Mouse (Mus musculus): ENCODE measurements around the gene Fam71b.

Fam71b gene

DNA sequence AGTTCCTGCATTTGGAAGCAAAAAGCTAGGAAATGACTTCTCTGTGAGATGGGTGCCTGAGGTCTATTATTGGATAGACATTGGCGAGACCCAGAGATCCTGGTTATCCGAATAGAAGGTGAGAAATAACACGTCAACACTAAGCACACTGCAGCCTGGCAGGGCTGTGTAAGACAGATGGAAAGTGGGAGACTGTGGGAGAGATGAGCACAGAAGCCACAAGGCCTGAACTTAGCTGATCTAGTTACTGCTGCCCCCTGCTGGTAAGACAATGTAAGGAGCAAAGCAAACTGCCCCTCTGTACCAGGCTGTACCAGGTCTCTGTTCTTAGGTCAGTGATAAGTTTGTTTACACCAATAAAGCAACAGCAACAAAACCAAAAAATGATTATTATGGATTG, 34.8 kb downstream of the Fam71b start:
- DNase-seq (ENCODE audit: low spot score in 2 of 2): peak; percentile 18 to 51

DNA sequence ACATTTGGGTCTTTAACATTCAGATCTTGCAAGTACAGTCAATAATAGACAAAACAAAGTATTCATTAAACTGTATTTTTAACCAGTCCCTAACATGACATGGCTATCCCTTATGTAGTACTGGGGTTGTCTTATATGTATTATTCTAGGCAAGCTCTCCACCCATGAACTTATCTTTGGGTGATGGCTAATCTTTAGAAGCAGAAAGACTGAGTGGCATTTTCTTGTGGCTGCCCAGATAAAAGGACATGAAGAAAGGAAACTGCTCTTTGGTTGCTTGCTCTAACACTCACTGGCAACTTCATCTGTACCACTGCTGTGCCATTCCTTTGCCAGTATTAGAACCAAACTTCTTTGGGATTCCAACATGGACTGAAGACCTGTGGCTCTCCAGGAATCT, 39.0 kb downstream of the Fam71b start:
- no peak for DNase-seq (ENCODE audit: low spot score in 2 of 2)

DNA sequence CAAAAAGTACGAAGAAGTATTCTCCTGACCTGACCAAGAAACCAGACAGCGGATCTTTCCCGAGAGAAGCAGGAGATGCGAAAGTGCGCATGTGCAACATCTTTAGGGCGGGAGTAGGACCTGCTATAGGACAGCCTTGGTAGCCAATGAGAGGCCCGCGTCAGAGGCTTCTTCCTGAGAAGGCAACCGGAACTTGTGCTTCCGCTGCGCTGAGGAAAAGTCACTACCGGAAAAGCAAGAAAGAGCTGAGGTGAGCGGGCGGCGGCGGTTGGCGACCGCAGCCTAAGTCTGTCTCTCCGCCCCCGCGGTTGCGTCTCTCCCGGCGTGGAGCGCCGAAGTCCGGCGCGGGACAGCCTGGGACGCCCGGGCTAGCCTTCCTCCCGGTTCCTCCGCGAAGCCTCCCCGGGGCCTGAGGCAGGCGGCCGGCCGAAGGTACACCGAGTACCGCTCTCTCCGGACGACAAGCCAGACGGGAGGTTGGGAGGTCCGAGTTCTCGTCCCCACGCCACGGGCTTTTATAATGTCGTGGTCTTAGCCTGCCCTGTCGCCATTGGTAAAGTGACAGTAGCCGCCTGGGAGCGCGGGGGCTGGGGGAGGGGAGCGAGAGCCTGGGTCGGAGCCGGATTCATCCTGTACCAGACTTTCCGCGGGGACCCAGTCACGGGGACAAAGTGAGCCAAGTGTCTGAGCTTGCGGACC, 40.5 kb downstream of the Fam71b start, which contains the start of gene Med7:
Gene Med7 (plus strand): TSS at position 166 of the 699 bp plus-strand sequence.
- DNase-seq (ENCODE audit: low spot score in 2 of 2): peak; percentile 96 to 97

DNA sequence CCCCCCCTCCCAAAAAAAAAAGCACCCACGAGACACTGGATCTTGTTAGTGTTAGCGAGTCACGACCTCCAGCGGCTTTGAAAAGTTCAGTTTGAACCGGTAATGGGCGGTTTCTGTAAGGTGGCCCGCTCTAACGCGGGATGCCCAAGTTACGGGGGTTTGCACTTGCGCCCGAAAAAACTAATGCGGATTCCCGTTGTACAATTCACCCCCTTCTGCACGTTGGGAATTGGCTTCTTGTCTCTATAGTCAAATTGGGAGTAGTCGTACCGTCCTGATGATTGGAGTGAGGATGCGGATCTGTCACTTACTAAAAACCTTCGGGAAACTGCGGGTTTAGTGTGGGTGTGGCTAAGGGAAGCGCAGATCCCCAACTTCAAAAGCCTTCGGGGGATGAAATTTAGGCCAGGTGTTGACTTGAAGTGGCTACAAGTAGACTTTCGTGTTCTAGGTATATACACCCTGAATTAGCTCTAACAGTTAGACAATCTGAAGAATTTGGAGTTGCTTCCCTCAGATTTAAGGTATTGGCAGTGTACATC, 41.2 kb downstream of the Fam71b start:
- no peak for DNase-seq (ENCODE audit: low spot score in 2 of 2)

- DNase-seq (ENCODE audit: low spot score in 2 of 2): no peak
Observed at GRCm38 (mm10) chr11:46439005-46439543, 42.7 kb downstream of the Fam71b start.

- no peak for DNase-seq (ENCODE audit: low spot score in 2 of 2)
Observed at GRCm38 (mm10) chr11:46441774-46442173, 45.4 kb downstream of the Fam71b start.

DNA sequence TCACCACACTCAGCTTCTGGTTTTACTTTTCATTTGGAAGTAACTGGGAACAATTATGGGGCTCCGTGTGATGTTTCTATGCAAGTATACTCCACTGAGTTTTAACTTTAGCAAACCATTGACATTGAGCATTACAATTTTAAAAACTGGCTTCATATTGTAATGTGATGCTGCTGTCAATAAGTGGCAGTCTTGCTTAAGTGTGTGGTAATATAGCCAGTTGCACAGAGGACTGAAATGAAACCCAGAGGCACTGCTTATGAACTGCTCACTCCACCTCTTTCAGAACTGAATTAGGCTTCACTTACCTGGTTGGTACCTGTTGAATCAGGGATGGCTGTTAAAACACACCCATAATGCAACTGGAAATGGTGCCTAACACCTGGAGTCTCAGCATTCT, 46.8 kb downstream of the Fam71b start:
- DNase-seq (ENCODE audit: low spot score in 2 of 2): no peak

- no peak for DNase-seq (ENCODE audit: low spot score in 2 of 2)
Observed at GRCm38 (mm10) chr11:46443979-46444378, 47.6 kb downstream of the Fam71b start.

DNA sequence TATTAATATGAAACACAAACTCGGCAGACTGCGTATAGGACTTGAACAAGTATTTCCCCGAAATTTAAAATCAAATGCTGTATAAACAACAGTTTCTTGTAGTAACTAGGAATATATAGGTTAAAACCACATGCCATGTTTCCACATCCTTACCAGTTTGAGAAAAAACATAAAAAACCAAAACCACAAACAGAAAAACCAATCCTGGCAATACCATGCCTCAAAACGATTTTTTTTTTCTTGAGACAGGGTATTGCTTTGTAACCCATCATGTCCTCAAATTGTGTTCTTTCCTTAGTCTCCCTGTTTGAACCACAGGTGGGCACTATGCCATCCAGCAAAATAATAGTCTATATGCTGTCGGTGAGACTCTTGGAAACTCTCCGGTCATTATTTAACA, 49.8 kb downstream of the Fam71b start:
- no peak for DNase-seq (ENCODE audit: low spot score in 2 of 2)

DNA sequence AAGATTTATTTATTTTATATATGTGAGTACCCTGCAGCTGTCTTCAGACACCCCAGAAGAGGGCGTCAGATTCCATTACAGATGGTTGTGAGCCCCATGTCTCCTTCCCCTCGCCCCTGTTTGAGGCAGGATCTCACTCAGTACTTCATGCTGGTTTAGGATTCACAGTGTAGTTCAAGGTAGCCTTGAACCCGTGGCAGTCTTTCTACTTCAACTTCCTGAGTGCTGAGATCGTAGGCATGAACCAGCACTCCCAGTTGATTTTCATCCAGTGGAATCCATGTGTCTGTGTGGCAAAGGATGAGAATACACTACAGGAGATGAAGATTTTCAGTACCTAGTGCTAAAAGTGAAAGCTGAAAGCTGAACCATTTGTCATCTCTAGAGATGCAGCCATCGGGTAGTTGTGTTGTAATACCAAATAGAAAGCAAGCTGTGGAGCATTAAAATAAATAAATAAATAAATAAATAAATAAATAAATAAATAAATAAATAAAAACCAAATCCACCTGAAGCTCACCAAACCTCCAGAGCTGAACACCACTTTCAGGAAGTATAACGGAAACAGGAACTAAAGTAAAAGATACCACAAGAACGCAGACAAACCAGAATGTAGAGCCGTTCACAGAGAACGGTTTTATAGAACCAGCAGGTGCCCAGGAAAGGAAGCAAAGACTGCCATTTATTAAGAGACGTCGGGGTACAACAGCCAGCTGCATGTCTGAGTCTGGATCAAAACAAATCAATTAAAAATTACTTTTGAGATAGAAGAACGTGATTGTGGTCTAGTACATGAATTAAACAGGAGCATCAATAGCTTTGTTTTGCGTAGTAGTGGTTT, 51.5 kb downstream of the Fam71b start:
- DNase-seq (ENCODE audit: low spot score in 2 of 2): no peak

GRCm38 (mm10) chr11:46449461-46450080, 53.2 kb downstream of the Fam71b start:
- DNase-seq (ENCODE audit: low spot score in 2 of 2): peak; percentile 17 to 35

- peak; percentile 2 to 14 for DNase-seq (ENCODE audit: low spot score in 2 of 2)
Observed at GRCm38 (mm10) chr11:46454453-46455045, 58.2 kb downstream of the Fam71b start, which contains the start of gene Havcr2. Gene Havcr2, plus strand, starts transcription at chr11:46454935.
